Mouse (Mus musculus): ENCODE measurements around the gene Sbf1. TPM values are rescaled to one million over a fixed set of nuclear protein-coding genes. Genes with fewer than 3 reads are reported as not detected.

Sbf1 gene
- polyA plus RNA-seq, 1 experiment from 2014 or later = 60.2 TPM

GRCm38 (mm10) chr15:89334271-89334670 is 19.2 kb upstream of the Sbf1 start, which contains the start of gene Miox:
TSS of gene Miox (plus strand) at chr15:89334398.
- Histone ChIP-seq H3K9ac (ENCODE audit: low read length) (no peak within 1 kb of the TSS), H3K36me3 (ENCODE audit: control insufficient read depth, insufficient read depth, low read length) (no peaks in the 10 kb centered on the region), H3K27ac (replicated peaks; ENCODE audit: low read depth, low read length) (no peak within 1 kb of the TSS), H3K4me3 (ENCODE audit: low read depth, low read length) (no peak within 1 kb of the TSS), H3K27me3 (ENCODE audit: control insufficient read depth, insufficient read depth, low read length) (no peaks in the 10 kb centered on the region), H3K9me3 (ENCODE audit: control insufficient read depth, low read length) (no peaks in the 10 kb centered on the region), H3K4me2 (ENCODE audit: low read depth, severe bottlenecking) (no peak within 1 kb of the TSS), H3K4me1 (ENCODE audit: control insufficient read depth, insufficient read depth, low read length) (no peaks in the 10 kb centered on the region)
- no peak for DNase-seq (ENCODE audit: low spot score)
- ATAC-seq (ENCODE audit: insufficient number of reproducible peaks, low FRiP score, low TSS enrichment, low read depth) = no peak
- 88% methylated on average over 7 of the region's 7 CpGs for WGBS

GRCm38 (mm10) chr15:89326441-89326840 is 11.3 kb upstream of the Sbf1 start:
- peaks cover 6% of the 10 kb centered on the region; the same call in 1 of the 2 replicates for H3K4me1 ChIP-seq (ENCODE audit: control insufficient read depth, insufficient read depth, low read length)
- peaks cover 5% of the 10 kb centered on the region; the same call in 1 of the 2 replicates for H3K27me3 ChIP-seq (ENCODE audit: control insufficient read depth, insufficient read depth, low read length)
- WGBS = 57% methylated on average over 5 of the region's 5 CpGs
- no peak overlapping the region for H3K4me2 ChIP-seq (ENCODE audit: low read depth, severe bottlenecking)
- DNase-seq (ENCODE audit: low spot score) (no peak), ATAC-seq (ENCODE audit: insufficient number of reproducible peaks, low FRiP score, low TSS enrichment, low read depth) (no peak)
- H3K27ac ChIP-seq (replicated peaks; ENCODE audit: low read depth, low read length) = no peak overlapping the region
- H3K9me3 ChIP-seq (ENCODE audit: control insufficient read depth, low read length) = no peaks in the 10 kb centered on the region
- no peak overlapping the region for H3K4me3 ChIP-seq (ENCODE audit: low read depth, low read length)
- no peaks in the 10 kb centered on the region for H3K36me3 ChIP-seq (ENCODE audit: control insufficient read depth, insufficient read depth, low read length)
- no peak overlapping the region for H3K9ac ChIP-seq (ENCODE audit: low read length)

- DNase-seq (ENCODE audit: low spot score) (no peak), ATAC-seq (ENCODE audit: insufficient number of reproducible peaks, low FRiP score, low TSS enrichment, low read depth) (no peak)
- Histone ChIP-seq H3K4me2 (ENCODE audit: low read depth, severe bottlenecking) (no peak overlapping the region), H3K27ac (replicated peaks; ENCODE audit: low read depth, low read length) (no peak overlapping the region), H3K9me3 (ENCODE audit: control insufficient read depth, low read length) (no peaks in the 10 kb centered on the region), H3K9ac (ENCODE audit: low read length) (no peak overlapping the region), H3K36me3 (ENCODE audit: control insufficient read depth, insufficient read depth, low read length) (no peaks in the 10 kb centered on the region), H3K27me3 (ENCODE audit: control insufficient read depth, insufficient read depth, low read length) (peaks cover 5% of the 10 kb centered on the region; the same call in 1 of the 2 replicates), H3K4me3 (ENCODE audit: low read depth, low read length) (no peak overlapping the region), H3K4me1 (ENCODE audit: control insufficient read depth, insufficient read depth, low read length) (peaks cover 6% of the 10 kb centered on the region; the same call in 1 of the 2 replicates)
- WGBS = 90% methylated on average over 4 of the region's 4 CpGs
Measured at GRCm38 (mm10) chr15:89323656-89324055, 8.5 kb upstream of the Sbf1 start.

- Histone ChIP-seq H3K4me2 (ENCODE audit: low read depth, severe bottlenecking) (peak within 1 kb of the TSS; percentile 40; the same call in 1 of the 2 replicates), H3K36me3 (ENCODE audit: control insufficient read depth, insufficient read depth, low read length) (no peaks in the 10 kb centered on the region), H3K4me1 (ENCODE audit: control insufficient read depth, insufficient read depth, low read length) (peaks cover 6% of the 10 kb centered on the region; the same call in 1 of the 2 replicates), H3K27ac (replicated peaks; ENCODE audit: low read depth, low read length) (no peak within 1 kb of the TSS), H3K9me3 (ENCODE audit: control insufficient read depth, low read length) (no peaks in the 10 kb centered on the region), H3K4me3 (ENCODE audit: low read depth, low read length) (no peak within 1 kb of the TSS), H3K9ac (ENCODE audit: low read length) (0 out of 2 replicates have a peak within 1 kb of the TSS, but pooled peaks have one; percentile 22), H3K27me3 (ENCODE audit: control insufficient read depth, insufficient read depth, low read length) (peaks cover 5% of the 10 kb centered on the region; the same call in 1 of the 2 replicates)
- 6% methylated on average over 26 of the region's 26 CpGs for WGBS
- DNase-seq (ENCODE audit: low spot score) (peak; percentile 41), ATAC-seq (ENCODE audit: insufficient number of reproducible peaks, low FRiP score, low TSS enrichment, low read depth) (no peak)
Measured at GRCm38 (mm10) chr15:89322670-89323522, 7.8 kb upstream of the Sbf1 start, which contains the start of gene Adm2. TSS of gene Adm2 (plus strand) at chr15:89322720.

GRCm38 (mm10) chr15:89321264-89321663 is 6.2 kb upstream of the Sbf1 start:
- DNase-seq (ENCODE audit: low spot score) = no peak
- Histone ChIP-seq H3K4me1 (ENCODE audit: control insufficient read depth, insufficient read depth, low read length) (peaks cover 6% of the 10 kb centered on the region; the same call in 1 of the 2 replicates), H3K4me3 (ENCODE audit: low read depth, low read length) (no peak overlapping the region), H3K27ac (replicated peaks; ENCODE audit: low read depth, low read length) (no peak overlapping the region), H3K36me3 (ENCODE audit: control insufficient read depth, insufficient read depth, low read length) (no peaks in the 10 kb centered on the region), H3K27me3 (ENCODE audit: control insufficient read depth, insufficient read depth, low read length) (peaks cover 5% of the 10 kb centered on the region; the same call in 1 of the 2 replicates), H3K9ac (ENCODE audit: low read length) (no peak overlapping the region), H3K9me3 (ENCODE audit: control insufficient read depth, low read length) (no peaks in the 10 kb centered on the region), H3K4me2 (ENCODE audit: low read depth, severe bottlenecking) (no peak overlapping the region)
- no peak for ATAC-seq (ENCODE audit: insufficient number of reproducible peaks, low FRiP score, low TSS enrichment, low read depth)
- WGBS = 86% methylated on average over 8 of the region's 8 CpGs

- Histone ChIP-seq H3K9ac (ENCODE audit: low read length) (no peak overlapping the region), H3K27me3 (ENCODE audit: control insufficient read depth, insufficient read depth, low read length) (no peaks in the 10 kb centered on the region), H3K4me2 (ENCODE audit: low read depth, severe bottlenecking) (no peak overlapping the region), H3K27ac (replicated peaks; ENCODE audit: low read depth, low read length) (no peak overlapping the region), H3K9me3 (ENCODE audit: control insufficient read depth, low read length) (no peaks in the 10 kb centered on the region), H3K4me1 (ENCODE audit: control insufficient read depth, insufficient read depth, low read length) (peaks cover 4% of the 10 kb centered on the region), H3K36me3 (ENCODE audit: control insufficient read depth, insufficient read depth, low read length) (no peaks in the 10 kb centered on the region), H3K4me3 (ENCODE audit: low read depth, low read length) (no peak overlapping the region)
- ATAC-seq (ENCODE audit: insufficient number of reproducible peaks, low FRiP score, low TSS enrichment, low read depth) (no peak), DNase-seq (ENCODE audit: low spot score) (peak; percentile 35)
- 68% methylated on average over 11 of the region's 11 CpGs for WGBS
Measured at GRCm38 (mm10) chr15:89316146-89316545, 1.0 kb upstream of the Sbf1 start.

- 0 out of 2 replicates have a peak overlapping the region, but pooled peaks have one; percentile 12 for H3K27ac ChIP-seq (replicated peaks; ENCODE audit: low read depth, low read length)
Measured at GRCm38 (mm10) chr15:89314511-89315189, 461 bp downstream of the Sbf1 start.

GRCm38 (mm10) chr15:89314107-89314506 is 1.0 kb downstream of the Sbf1 start:
- Histone ChIP-seq H3K4me1 (ENCODE audit: control insufficient read depth, insufficient read depth, low read length) (peaks cover 4% of the 10 kb centered on the region), H3K36me3 (ENCODE audit: control insufficient read depth, insufficient read depth, low read length) (no peaks in the 10 kb centered on the region), H3K4me2 (ENCODE audit: low read depth, severe bottlenecking) (peak overlapping the region; percentile 64), H3K27ac (replicated peaks; ENCODE audit: low read depth, low read length) (no peak overlapping the region), H3K9me3 (ENCODE audit: control insufficient read depth, low read length) (no peaks in the 10 kb centered on the region), H3K27me3 (ENCODE audit: control insufficient read depth, insufficient read depth, low read length) (no peaks in the 10 kb centered on the region), H3K9ac (ENCODE audit: low read length) (peak overlapping the region; percentile 91), H3K4me3 (ENCODE audit: low read depth, low read length) (peak overlapping the region; percentile 96)
- DNase-seq (ENCODE audit: low spot score) = no peak
- ATAC-seq (ENCODE audit: insufficient number of reproducible peaks, low FRiP score, low TSS enrichment, low read depth) = no peak
- WGBS = 37% methylated on average over 3 of the region's 3 CpGs

More at GRCm38 (mm10) chr15:89314511-89315189, 461 bp downstream of the Sbf1 start:
- H3K9me3 ChIP-seq (ENCODE audit: control insufficient read depth, low read length) = no peaks in the 10 kb centered on the region
- WGBS = 0% methylated on average over 58 of the region's 58 CpGs
- peak; percentile 40 for ATAC-seq (ENCODE audit: insufficient number of reproducible peaks, low FRiP score, low TSS enrichment, low read depth)
- peak overlapping the region; percentile 96 for H3K4me3 ChIP-seq (ENCODE audit: low read depth, low read length)
- H3K36me3 ChIP-seq (ENCODE audit: control insufficient read depth, insufficient read depth, low read length) = no peaks in the 10 kb centered on the region
- H3K9ac ChIP-seq (ENCODE audit: low read length) = peak overlapping the region; percentile 91
- H3K4me1 ChIP-seq (ENCODE audit: control insufficient read depth, insufficient read depth, low read length) = peaks cover 4% of the 10 kb centered on the region
- peak; percentile 47 for DNase-seq (ENCODE audit: low spot score)
- no peaks in the 10 kb centered on the region for H3K27me3 ChIP-seq (ENCODE audit: control insufficient read depth, insufficient read depth, low read length)
- H3K4me2 ChIP-seq (ENCODE audit: low read depth, severe bottlenecking) = peak overlapping the region; percentile 64
